Mouse (Mus musculus) ES-Bruce4 (cell line): Measurements from ENCODE around the gene Hoxc13.

Experiments
- CTCF ChIP-seq: IDR thresholded peaks from one replicate; pipeline ENCODE4 v1.8.1; 2011; ENCODE audit warnings: low read depth, low read length
- EP300 ChIP-seq: IDR thresholded peaks from 2 replicates; pipeline ENCODE4 v1.6.1; 2011; ENCODE audit warnings: low read depth, low read length; ENCODE audit not compliant: insufficient read depth

DNA sequence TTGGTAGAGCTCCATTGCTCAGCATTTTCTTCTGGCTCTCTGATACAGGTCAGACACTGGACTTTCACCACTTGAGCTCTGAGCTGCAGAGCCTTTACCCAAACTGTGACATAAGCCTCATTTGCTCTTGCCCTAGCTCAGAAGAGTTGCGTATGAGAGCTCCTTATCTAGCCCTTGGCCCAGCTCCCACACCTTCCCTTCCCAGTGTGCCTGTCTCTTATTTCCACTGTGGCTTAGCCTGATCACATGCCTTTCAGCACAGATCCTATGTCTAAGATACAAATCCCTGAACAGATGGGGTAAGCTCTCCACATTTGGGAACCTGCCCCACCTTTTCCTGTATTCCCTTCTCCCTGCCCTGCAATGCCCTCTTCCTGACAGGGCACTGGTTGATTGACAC lies 16.0 kb upstream of the Hoxc13 start:
- TF ChIP-seq CTCF, result no peak
- no peak for TF ChIP-seq EP300
